Mouse (Mus musculus): ENCODE data around the gene Hjurp.

DNA sequence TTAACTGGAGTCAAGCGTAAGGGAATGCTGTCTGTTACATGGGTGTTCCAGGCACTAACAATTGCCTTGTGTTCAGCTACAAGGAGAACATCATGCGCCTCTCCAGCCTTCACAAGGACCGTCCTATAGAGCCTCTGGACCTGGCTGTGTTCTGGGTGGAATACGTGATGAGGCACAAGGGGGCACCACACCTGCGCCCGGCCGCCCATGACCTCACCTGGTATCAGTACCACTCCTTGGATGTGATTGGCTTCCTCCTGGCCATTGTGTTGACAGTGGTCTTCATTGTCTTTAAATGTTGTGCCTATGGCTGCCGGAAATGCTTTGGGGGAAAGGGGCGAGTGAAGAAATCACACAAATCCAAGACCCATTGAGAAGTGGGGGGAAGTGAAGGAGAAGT is 59.4 kb downstream of the Hjurp start:
- TF ChIP-seq CHD2 (IDR thresholded peaks at IDR 0.05; ENCODE audit: low read length) (no peak), EP300 (IDR thresholded peaks at IDR 0.05; ENCODE audit: low read length) (no peak), CTCF (conservative IDR thresholded peaks at IDR 0.05 in 1 of 2, IDR thresholded peaks at IDR 0.05 in 1 of 2; ENCODE audit: low read depth in 2 of 2, low read length in 2 of 2) (no peak), KAT2A (IDR thresholded peaks at IDR 0.05; ENCODE audit: insufficient replicate concordance, low read length) (no peak), ELF1 (IDR thresholded peaks at IDR 0.05; ENCODE audit: low read depth, low read length) (no peak), POLR2A (IDR thresholded peaks at IDR 0.05; ENCODE audit: low read depth, low read length) (no peak), MAFK (IDR thresholded peaks at IDR 0.05; ENCODE audit: insufficient replicate concordance, low read length) (no peak), HCFC1 (IDR thresholded peaks at IDR 0.05; ENCODE audit: low read depth, low read length) (no peak), POLR2AphosphoS2 (IDR thresholded peaks at IDR 0.05; ENCODE audit: low read depth, low read length) (no peak), MXI1 (IDR thresholded peaks at IDR 0.05; ENCODE audit: low read depth, low read length) (no peak), TBP (conservative IDR thresholded peaks at IDR 0.05; ENCODE audit: low read depth, low read length) (no peak)
